Mouse (Mus musculus) hindbrain, embryonic 12.5 days (tissue): Measurements from ENCODE around the gene Klrb1c. TPM values are rescaled to one million over a fixed set of nuclear protein-coding genes. Genes with fewer than 3 reads are reported as not detected.
A peak's percentile ranks its signal among the peaks of the same experiment; 100 is the strongest.
"Not testable (repeated sequence)": the region's sequence is repeated elsewhere in the genome, so short reads cannot be mapped to it uniquely, and the experiment has no call there.

Experiments used
- ATAC-seq: fragments of 200-750 bp; cut with Nextera tagmentation; 2 replicates; pipeline ENCODE4 v1.8.0; 2017; ENCODE audit warnings: moderate TSS enrichment; ENCODE audit not compliant: low FRiP score
- H3K27ac ChIP-seq: fragments of 300-500 bp; sonication (generic); 2 replicates; pipeline ENCODE4 v1.5.1; 2016; ENCODE audit warnings: mild to moderate bottlenecking
- H3K27me3 ChIP-seq: fragments of 300-500 bp; sonication (generic); 2 replicates; pipeline ENCODE4 v1.6.1; 2016; ENCODE audit warnings: mild to moderate bottlenecking
- H3K36me3 ChIP-seq: fragments of 300-500 bp; sonication (generic); 2 replicates; pipeline ENCODE4 v1.6.1; 2016; ENCODE audit warnings: mild to moderate bottlenecking
- H3K4me1 ChIP-seq: fragments of 300-500 bp; sonication (generic); 2 replicates; pipeline ENCODE4 v1.6.1; 2016
- H3K4me2 ChIP-seq: fragments of 300-500 bp; sonication (generic); replicated peaks from 2 replicates; pipeline ENCODE4 v1.6.1; 2016; ENCODE audit warnings: mild to moderate bottlenecking
- H3K4me3 ChIP-seq: fragments of 300-500 bp; sonication (generic); 2 replicates; pipeline ENCODE4 v1.5.1; 2016; ENCODE audit warnings: mild to moderate bottlenecking
- H3K9ac ChIP-seq: fragments of 300-500 bp; sonication (generic); 2 replicates; pipeline ENCODE4 v1.6.1; 2016; ENCODE audit warnings: mild to moderate bottlenecking, moderate library complexity
- H3K9me3 ChIP-seq: fragments of 300-500 bp; sonication (generic); replicated peaks from 2 replicates; pipeline ENCODE4 v1.6.1; 2016; ENCODE audit warnings: mild to moderate bottlenecking
- WGBS: fragments of 180-500 bp; shearing (Covaris S2); methylation state at CpG from one replicate; pipeline ENCODE4 v1.1.7; 2016; 5-methylcytosine and 5-hydroxymethylcytosine counted together
- polyA plus RNA-seq: library from polyadenylated mRNA; unstranded; fragments of >200 nt; fragmentation: Nextera tagmentation; extraction: Ambion mirVana; gene quantifications from 2 replicates; pipeline ENCODE4 v1.2.1, GENCODE M21; 2016

The Klrb1c gene
- polyA plus RNA-seq, 1 experiment from 2014 or later: not detected

- H3K4me1 ChIP-seq: peaks cover 7% of the 10 kb centered on the region
- ATAC-seq: no peak
- H3K9me3 ChIP-seq: no peaks in the 10 kb centered on the region
- no peak overlapping the region for H3K9ac ChIP-seq
- H3K36me3 ChIP-seq: no peaks in the 10 kb centered on the region
- no peaks in the 10 kb centered on the region for H3K27me3 ChIP-seq
- H3K27ac ChIP-seq: no peak overlapping the region
- 58% methylated on average over 6 of the region's 6 CpGs for WGBS
- no peak overlapping the region for H3K4me3 ChIP-seq
- no peak overlapping the region for H3K4me2 ChIP-seq
These were observed 4.7 kb upstream of the Klrb1c start for GRCm38 (mm10) chr6:128793734-128794133.

GRCm38 (mm10) chr6:128790491-128790994, 1.5 kb upstream of the Klrb1c start:
- H3K4me1 ChIP-seq, H3K4me3 ChIP-seq, ATAC-seq, H3K27ac ChIP-seq, H3K27me3 ChIP-seq, H3K4me2 ChIP-seq, H3K9me3 ChIP-seq, H3K9ac ChIP-seq, H3K36me3 ChIP-seq: not testable (repeated sequence)
- 87% methylated on average over 4 of the region's 4 CpGs for WGBS

GRCm38 (mm10) chr6:128788517-128788916, 498 bp downstream of the Klrb1c start:
- no peaks in the 10 kb centered on the region for H3K36me3 ChIP-seq
- H3K27ac ChIP-seq: no peak overlapping the region
- 76% methylated on average over 1 of the region's 1 CpGs for whole genome bisulfite sequencing
- no peaks in the 10 kb centered on the region for H3K4me1 ChIP-seq
- H3K9me3 ChIP-seq: no peaks in the 10 kb centered on the region
- no peaks in the 10 kb centered on the region for H3K27me3 ChIP-seq
- ATAC-seq: no peak
- no peak overlapping the region for H3K4me2 ChIP-seq
- no peak overlapping the region for H3K9ac ChIP-seq
- H3K4me3 ChIP-seq: no peak overlapping the region

- not testable (repeated sequence) for H3K27me3 ChIP-seq, H3K4me1 ChIP-seq, H3K4me3 ChIP-seq, ATAC-seq, H3K36me3 ChIP-seq, H3K9me3 ChIP-seq, H3K9ac ChIP-seq, H3K4me2 ChIP-seq, H3K27ac ChIP-seq
- 94% methylated on average over 1 of the region's 1 CpGs for WGBS
These were observed 2.6 kb downstream of the Klrb1c start for GRCm38 (mm10) chr6:128786396-128786795.

- peaks cover 6% of the 10 kb centered on the region for H3K4me1 ChIP-seq
- H3K27me3 ChIP-seq: no peaks in the 10 kb centered on the region
- no peak overlapping the region for H3K9ac ChIP-seq
- peak overlapping the region; percentile 40; the same call in 1 of the 2 replicates for H3K27ac ChIP-seq
- H3K4me3 ChIP-seq: no peak overlapping the region
- no peak overlapping the region for H3K4me2 ChIP-seq
- H3K36me3 ChIP-seq: no peaks in the 10 kb centered on the region
- WGBS: 72% methylated on average over 10 of the region's 10 CpGs
- no peak for ATAC-seq
- no peaks in the 10 kb centered on the region for H3K9me3 ChIP-seq
These were observed 19.3 kb downstream of the Klrb1c start for GRCm38 (mm10) chr6:128769481-128770253.

GRCm38 (mm10) chr6:128768047-128768446, 21.0 kb downstream of the Klrb1c start:
- no peak for ATAC-seq
- Histone ChIP-seq H3K4me1 (peaks cover 6% of the 10 kb centered on the region), H3K27me3 (no peaks in the 10 kb centered on the region), H3K27ac (no peak overlapping the region), H3K9ac (no peak overlapping the region), H3K9me3 (no peaks in the 10 kb centered on the region), H3K4me2 (no peak overlapping the region), H3K36me3 (no peaks in the 10 kb centered on the region), H3K4me3 (no peak overlapping the region)
- WGBS: 74% methylated on average over 4 of the region's 4 CpGs

GRCm38 (mm10) chr6:128766486-128767254, 22.3 kb downstream of the Klrb1c start:
- 0 out of 2 replicates have a peak overlapping the region, but pooled peaks have one; percentile 6 for H3K4me2 ChIP-seq
- not testable (repeated sequence) for H3K4me3 ChIP-seq, H3K9ac ChIP-seq, H3K36me3 ChIP-seq, H3K27me3 ChIP-seq, H3K9me3 ChIP-seq, H3K4me1 ChIP-seq, H3K27ac ChIP-seq, ATAC-seq
- WGBS: 63% methylated on average over 6 of the region's 6 CpGs

- 79% methylated on average over 1 of the region's 1 CpGs for WGBS
- no peaks in the 10 kb centered on the region for H3K27me3 ChIP-seq
- H3K9me3 ChIP-seq: no peaks in the 10 kb centered on the region
- H3K36me3 ChIP-seq: no peaks in the 10 kb centered on the region
- no peak for ATAC-seq
- no peak overlapping the region for H3K9ac ChIP-seq
- no peak overlapping the region for H3K4me2 ChIP-seq
- H3K27ac ChIP-seq: no peak overlapping the region
- no peak overlapping the region for H3K4me3 ChIP-seq
- H3K4me1 ChIP-seq: peaks cover 10% of the 10 kb centered on the region
These were observed 23.8 kb downstream of the Klrb1c start for GRCm38 (mm10) chr6:128765211-128765610.

- H3K9me3 ChIP-seq: no peaks in the 10 kb centered on the region
- H3K4me2 ChIP-seq: peak overlapping the region; percentile 47
- H3K4me3 ChIP-seq: peak overlapping the region; percentile 49
- WGBS: 18% methylated on average over 5 of the region's 5 CpGs
- peaks cover 6% of the 10 kb centered on the region for H3K4me1 ChIP-seq
- H3K27me3 ChIP-seq: no peaks in the 10 kb centered on the region
- no peak for ATAC-seq
- H3K9ac ChIP-seq: peak overlapping the region; percentile 28; the same call in 1 of the 2 replicates
- H3K36me3 ChIP-seq: no peaks in the 10 kb centered on the region
- H3K27ac ChIP-seq: no peak overlapping the region
These were observed 24.4 kb downstream of the Klrb1c start for GRCm38 (mm10) chr6:128764598-128764997.

GRCm38 (mm10) chr6:128763736-128764523, 25.1 kb downstream of the Klrb1c start:
- H3K9ac ChIP-seq: peak overlapping the region; percentile 66
- peak overlapping the region; percentile 88 for H3K27ac ChIP-seq
- no peaks in the 10 kb centered on the region for H3K27me3 ChIP-seq
- H3K4me3 ChIP-seq: peak overlapping the region; percentile 49
- no peaks in the 10 kb centered on the region for H3K9me3 ChIP-seq
- 2% methylated on average over 30 of the region's 30 CpGs for WGBS
- H3K4me2 ChIP-seq: peak overlapping the region; percentile 59
- no peaks in the 10 kb centered on the region for H3K36me3 ChIP-seq
- peak; percentile 90 for ATAC-seq
- 0 out of 2 replicates have a peak, but pooled peaks cover 3% of the 10 kb centered on the region for H3K4me1 ChIP-seq

GRCm38 (mm10) chr6:128762892-128763670, 25.9 kb downstream of the Klrb1c start:
- not testable (repeated sequence) for H3K4me1 ChIP-seq, H3K36me3 ChIP-seq, ATAC-seq, H3K9me3 ChIP-seq, H3K27me3 ChIP-seq
- Histone ChIP-seq H3K4me2 (peak overlapping the region; percentile 59), H3K9ac (peak overlapping the region; percentile 66; the same call in 1 of the 2 replicates), H3K4me3 (peak overlapping the region; percentile 49), H3K27ac (peak overlapping the region; percentile 88)
- WGBS: 71% methylated on average over 10 of the region's 10 CpGs
